Mouse (Mus musculus) liver, adult 2 months (tissue): ENCODE measurements around the gene Prkar2a.

Source experiments
- CTCF ChIP-seq: fragments of 200-500 bp; IDR thresholded peaks from 2 replicates; pipeline ENCODE4 v1.5.1; 2011; ENCODE audit warnings: low read depth, low read length, control low read depth
- POLR2A ChIP-seq: fragments of 200-500 bp; IDR thresholded peaks from 2 replicates; pipeline ENCODE4 v1.6.1; 2011; ENCODE audit warnings: low read length, control low read depth; ENCODE audit not compliant: insufficient read depth; ENCODE audit errors: extremely low read depth

DNA sequence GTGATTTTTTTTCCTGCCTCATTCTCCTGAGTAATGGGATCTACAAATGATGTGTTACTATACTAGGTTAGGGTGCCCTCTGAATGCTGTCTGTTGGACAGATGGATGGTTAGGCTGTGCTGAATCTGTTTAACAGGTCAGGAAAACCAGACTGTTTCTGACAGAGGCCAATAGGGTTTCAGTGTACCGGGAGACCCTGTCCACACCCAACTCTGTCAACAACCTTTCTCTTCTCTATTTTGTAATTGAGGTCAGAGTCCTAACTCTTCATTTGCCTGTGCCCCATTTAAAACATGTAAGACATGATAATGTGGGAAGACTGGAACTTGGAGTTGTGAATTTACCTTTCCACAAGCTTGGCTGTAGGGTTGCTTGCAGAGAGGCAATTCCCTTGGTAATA lies 879 bp downstream of the Prkar2a start:
- TF ChIP-seq POLR2A, result no peak
- TF ChIP-seq CTCF, result no peak
